Mouse (Mus musculus): ENCODE data around the gene Slc7a7.
A peak's percentile ranks its signal among the peaks of the same experiment; 100 is the strongest.

Slc7a7 gene

DNA sequence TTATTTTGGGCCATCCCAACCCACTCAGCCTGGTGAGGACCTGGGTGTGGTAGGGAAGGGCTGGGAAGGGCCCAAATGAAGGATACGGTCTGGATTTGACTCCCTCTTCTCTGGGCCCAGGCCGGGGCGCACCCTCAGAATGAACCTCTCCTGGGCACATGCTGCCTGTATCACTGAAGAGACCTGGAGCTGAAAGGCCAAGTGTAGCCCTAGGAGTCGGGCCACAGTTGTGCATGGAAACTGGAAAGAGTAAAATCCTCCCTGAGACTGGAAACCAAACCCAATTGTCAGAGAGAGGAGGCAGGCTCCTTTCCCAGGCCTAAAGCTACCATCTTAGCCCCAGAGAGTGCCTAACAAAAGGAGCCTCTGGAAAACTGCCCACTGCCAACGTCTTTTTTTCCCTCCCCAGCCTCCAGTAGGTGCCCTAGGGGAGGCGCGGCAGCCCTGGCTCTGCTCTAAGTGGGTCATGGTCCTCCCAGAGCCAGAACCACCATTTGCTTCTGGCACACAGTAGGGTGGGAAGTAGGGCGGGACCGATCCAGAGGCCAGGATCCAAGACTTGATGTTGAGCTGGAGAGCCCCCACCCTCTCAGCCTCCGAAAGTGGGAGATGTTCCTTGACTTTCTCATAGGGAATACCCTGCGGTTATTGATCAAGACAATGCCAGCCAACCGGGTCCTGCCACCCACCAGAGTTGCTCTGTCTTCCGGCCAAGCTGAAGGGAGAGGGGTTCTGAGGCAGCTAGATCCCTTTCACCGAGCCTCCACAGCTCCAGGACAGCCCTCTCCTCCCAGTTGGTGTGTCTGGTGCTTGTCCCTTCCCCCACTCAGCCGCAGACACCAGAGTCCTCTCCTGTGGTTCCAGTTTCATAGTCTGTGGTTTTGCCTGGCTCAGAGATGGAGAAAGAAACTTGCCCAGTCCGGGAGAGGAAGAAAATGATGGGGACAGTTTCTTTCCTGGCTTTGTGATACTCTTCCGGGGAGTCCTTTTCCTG is 15.6 kb upstream of the Slc7a7 start:
- no peak for DNase-seq (ENCODE audit: low spot score)

DNA sequence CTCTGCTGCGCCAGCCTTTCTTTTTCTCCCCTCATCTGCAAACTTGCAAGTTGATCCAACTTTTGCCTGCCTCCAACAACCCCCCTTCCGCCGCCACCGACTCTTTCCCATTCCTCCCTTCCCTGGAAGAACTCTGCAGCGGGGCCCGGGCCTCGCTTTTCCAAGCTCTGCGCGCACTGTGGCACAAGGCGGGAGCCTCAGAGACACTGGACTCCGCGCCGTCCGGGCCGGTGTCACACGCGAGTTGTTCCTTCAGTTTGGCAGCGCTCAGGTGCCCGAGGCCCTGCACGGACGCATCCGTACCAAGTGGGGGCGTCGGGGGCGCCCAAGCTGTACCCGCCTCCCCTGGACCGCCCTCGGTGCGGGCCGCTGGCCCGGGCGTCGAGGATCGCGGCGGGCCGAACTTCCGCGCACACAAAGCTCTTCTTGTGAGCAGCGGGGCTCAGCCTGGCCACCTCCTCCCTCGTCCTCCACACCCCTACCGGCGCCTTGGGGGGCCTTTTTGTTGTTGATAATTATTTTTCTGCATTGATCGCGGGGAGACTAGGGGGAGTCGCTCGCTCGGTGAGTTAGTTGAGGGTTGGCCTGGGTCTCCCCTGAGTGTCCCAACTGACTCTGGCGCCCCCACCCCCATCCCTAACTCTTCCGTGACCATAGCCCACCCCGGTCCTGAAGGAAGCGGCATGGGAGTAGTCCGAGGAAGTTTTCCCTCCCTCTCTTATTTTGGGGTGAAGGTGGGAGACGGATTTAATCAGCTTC is 14.7 kb upstream of the Slc7a7 start:
- no peak for DNase-seq (ENCODE audit: low spot score)

DNA sequence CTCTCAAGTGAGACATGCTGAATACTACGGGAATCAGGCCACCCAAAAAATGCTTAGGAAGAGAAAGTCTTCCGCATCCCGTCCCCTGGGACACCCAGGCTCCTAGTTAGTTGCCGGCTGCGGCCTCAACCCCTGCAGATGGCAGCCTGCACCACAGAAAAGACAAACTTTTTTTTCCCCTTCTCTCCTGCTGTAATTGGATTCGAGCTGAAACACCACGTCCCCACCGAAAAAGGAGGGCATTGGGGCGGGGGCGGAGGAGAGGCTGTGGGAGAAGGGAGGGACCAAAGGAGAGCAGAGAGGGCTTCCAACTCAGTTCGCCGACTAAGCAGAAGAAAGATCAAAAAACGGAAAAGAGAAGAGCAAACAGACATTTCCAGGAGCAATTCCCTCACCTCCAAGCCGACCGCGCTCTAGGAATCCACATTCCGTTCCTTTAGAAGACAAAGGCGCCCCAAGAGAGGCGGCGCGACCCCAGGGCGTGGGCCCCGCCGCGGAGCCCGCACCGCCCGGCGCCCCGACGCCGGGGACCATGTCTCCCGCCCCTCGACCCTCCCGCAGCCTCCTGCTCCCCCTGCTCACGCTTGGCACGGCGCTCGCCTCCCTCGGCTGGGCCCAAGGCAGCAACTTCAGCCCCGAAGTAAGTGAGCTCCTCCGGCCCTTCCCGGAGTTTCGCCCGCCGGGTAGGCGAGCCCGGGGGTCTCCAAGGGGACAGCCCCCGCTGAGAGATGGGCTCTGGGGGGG is 13.9 kb upstream of the Slc7a7 start, which contains the start of gene Mmp14:
Mmp14 (plus strand) TSS at position 279 of the 744 bp plus-strand sequence.
- peak; percentile 52 for DNase-seq (ENCODE audit: low spot score)

DNA sequence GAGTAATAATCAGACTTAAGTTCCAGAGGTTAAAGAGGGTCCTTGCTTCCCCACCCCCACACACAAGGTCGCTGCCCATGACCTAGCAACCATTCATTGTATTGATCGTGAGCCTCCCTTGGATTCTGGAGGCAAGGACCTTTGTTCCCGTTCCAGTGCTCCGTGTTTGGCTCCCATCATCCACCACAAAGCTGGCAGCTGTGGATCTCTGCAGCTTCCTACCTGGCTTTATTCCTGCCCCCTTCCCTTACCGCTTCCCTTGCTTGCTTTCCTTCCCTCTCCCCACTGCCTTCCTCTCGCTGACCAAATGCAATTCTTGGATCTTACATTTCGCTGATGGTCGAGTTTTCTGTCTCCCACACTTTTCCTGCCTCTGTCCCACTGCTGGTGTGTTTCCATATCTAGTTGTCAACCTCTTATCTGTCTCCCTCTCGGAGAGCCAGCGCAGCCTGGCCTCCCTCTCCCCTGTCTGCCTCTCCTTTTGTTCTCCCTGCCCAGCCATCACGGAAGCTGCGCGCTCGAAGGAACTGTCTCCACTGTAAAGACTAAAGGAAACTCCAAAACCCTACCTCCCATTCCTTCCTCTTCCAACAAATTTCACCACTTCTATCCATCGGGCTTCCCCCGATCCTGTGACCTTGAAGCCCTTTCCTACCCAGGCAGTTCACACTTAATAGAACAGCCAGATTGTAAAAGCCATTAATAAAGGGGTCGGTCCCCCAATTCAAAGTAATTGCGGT is 13.0 kb upstream of the Slc7a7 start:
- DNase-seq (ENCODE audit: low spot score), result no peak

DNA sequence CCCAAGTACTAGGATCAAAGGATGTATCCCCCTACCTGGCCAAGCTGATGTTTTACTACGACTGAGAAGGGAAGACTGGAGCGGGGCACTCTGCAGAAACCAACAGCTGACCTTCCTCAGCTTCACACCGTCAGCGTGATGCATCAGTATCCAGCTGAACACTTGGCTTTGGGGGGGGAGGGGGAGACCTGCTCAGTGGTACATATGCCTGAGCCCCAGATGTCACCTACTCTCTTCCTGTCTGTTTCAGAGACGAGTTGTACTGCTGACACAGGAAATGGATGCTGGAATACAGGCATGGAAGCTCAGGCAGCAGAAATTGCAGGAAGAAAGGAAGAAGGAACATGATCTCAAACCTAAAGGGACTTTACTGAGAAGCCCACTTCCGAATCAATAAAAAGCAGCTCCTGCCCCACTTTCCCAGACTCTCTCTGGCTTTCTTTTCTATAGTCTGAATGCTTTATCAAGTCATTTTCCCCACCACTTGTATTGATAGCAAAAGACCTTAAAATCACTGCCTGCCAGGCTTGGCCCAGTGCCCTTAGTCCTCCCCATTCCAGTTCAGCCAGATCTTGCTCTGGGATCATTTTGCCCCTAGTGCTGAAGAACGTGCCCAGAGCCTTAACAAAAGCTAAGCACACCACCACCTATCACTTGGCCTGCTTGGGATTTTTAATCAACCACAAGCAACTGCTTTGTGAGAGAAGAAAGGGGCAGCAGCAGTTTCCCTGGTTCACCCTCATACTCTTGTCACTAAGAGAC is 11.9 kb upstream of the Slc7a7 start:
- DNase-seq (ENCODE audit: low spot score), result no peak

DNA sequence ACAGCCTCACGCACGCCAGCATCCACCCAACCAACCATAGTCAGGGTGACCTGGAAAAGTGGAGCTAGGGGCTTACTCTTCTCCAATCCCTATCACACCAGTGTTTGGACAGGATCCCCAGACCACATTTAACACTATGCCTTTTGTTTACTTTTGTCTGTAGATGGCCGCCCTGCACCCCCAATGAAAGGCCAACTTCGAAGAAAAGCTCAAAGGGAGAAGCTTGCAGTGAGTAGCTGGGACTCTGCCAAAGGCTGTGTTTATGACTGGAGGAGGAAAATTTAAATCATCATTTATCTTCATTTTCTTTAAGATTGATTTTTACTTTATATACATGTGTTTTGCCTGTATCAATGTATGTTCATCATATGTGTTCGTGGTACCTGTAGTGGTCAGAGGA is 10.8 kb upstream of the Slc7a7 start:
- DNase-seq (ENCODE audit: low spot score), result no peak

DNA sequence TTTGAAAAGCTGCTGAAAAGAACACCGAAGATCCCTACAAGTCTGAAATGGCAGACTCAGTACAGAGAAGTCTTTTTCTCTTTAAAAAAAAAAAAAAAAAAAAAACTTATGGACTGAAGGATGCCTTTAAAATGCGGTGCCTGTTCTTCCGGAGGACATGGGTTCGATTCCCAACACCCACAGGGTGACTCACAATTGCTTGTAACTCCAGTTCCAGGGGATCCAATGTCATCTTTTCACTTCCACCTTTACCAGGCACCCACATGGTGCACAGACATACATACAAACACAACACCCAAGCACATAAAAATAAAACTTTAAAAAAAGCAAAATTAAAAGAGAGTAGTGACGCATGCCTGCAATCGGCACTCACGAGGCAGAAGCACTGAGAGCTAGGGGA is 10.1 kb upstream of the Slc7a7 start:
- DNase-seq (ENCODE audit: low spot score), result no peak

DNA sequence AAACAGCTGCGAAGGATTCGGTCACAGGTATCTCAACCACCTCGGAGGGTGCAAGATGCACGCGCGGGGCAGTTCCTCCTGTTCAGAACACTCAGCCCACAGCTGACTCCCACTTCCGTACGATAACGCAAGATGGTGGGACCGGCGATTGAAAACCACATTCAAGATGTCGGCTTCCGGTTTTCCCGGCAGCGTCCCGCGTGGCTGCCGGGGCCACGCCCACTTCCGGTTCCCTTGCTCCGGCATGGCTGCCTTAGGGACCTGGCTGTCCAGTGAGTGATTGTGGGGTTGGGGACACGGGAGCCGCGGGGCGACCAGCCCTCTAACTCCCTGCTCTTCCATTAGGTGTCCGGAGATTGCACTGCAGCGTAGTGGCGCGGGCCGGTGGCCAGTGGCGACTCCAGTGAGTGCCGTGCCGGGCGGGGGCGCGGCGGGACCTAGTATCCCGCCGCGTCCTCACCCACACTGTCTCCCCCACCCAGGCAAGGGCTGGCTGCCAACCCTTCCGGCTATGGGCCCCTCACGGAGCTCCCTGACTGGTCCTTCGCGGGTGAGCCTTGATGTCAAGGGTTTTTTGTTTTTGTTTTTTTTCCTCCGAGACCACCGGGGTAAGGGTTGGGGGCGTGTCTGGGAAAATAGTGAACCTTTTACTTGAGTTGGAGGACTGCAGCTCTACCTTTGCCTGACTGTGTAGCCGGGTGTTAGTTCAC is 9.3 kb upstream of the Slc7a7 start, which contains the start of gene Mrpl52:
Mrpl52 (plus strand) TSS at position 221 of the 710 bp plus-strand sequence.
- DNase-seq (ENCODE audit: low spot score), result peak; percentile 71

DNA sequence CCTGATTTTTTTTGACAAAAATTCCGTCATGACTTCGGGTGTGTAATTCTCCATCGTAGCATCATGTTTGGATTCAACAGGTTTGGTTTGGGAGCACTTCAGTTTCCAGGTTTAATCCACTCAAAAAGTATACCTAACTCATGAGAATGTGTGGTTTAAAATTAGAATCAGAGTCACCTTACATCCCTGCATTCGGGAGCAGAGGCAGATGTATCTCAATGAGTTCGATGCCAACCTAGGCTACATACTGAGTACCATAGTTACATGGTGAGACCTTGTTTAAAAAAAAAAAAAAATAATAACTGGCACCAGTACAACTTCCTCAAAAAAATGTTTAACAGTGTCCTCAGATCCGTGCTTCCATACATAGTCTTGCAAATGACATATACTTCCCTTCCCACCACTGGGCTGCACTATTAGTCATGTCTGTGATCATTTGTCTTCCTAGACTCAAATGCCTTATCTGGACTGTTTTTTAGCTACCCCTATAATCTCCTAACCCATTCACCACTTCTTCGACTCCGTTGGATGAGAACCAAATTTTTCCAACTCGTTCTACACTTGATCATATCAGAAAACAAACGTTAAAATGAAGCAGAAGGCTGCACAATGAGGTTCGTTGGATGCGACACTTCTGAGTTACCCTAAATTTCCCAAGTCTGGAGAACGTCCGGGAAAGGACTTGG is 8.6 kb upstream of the Slc7a7 start:
- DNase-seq (ENCODE audit: low spot score), result no peak

DNA sequence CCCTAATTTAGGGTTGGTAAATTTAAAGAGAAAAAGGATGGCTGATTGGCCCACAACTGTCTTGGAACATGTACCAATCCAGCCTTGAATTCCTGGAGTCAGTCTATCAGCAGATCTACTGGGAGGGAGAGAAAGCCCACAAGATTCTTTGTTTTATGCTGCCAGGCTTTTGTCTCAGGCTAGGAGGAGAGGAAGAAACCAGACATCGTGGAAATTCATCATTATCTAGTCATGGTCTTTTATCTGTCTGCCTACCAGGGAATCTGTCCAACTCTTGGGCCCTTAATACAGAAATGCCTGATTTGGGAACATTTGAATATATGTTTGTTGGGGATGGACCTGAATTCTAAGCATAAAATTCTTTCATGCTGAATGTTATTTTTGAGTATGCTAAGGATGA is 8.0 kb upstream of the Slc7a7 start:
- DNase-seq (ENCODE audit: low spot score), result no peak

DNA sequence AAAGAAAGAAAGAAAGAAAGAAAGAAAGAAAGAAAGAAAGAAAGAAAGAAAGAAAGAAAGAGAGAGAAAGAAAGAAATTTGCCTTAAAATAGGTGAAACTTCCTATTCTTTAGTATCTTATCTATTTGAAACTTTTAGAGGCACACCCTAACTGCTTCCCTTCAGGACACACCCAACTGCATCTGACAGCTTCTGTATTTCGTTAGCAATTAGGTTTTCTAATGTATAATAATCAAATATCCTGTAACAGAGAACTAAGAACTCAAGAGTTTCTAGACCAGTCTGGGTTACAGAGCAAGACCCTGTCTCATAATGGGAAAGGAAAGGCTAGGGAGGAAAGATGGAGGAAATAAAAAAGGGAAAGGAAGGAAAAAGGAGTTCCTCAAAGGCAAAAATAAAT is 7.1 kb upstream of the Slc7a7 start:
- DNase-seq (ENCODE audit: low spot score), result no peak

DNA sequence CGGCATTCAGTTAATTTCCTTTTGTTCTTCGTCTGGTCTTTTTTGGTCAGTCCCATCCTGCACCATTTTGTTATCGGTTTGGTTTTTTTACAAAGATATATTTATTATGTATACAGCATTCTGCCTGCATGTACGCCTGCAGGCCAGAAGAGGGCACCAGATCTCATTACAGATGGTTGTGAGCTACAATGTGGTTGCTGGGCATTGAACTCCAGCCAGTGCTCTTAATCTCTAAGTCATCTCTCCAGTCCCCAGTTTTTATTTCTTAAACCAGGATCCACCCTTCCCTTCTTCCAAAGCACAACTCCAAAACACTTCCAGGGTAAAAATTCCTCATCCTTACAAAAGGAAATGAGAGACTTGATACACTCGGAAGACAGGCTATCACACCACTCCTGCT is 5.8 kb upstream of the Slc7a7 start:
- DNase-seq (ENCODE audit: low spot score), result no peak

DNA sequence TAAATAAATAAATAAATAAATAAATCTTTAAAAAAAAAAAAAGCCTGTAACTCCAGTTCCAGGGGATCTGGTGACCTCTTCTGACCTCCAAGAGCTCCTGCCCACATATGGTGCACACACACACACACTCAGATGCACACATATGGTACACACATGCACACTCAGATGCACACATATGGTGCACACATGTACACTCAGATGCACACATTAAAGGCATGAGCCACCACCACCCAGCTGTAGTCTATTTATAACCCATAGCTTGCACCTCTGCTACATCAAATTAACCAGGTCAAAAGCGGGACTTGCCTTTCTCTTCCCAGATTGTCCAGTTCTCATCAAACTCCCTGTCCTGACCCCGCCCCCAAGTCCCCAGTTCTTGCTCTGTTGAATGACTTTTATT is 3.4 kb upstream of the Slc7a7 start:
- DNase-seq (ENCODE audit: low spot score), result no peak

DNA sequence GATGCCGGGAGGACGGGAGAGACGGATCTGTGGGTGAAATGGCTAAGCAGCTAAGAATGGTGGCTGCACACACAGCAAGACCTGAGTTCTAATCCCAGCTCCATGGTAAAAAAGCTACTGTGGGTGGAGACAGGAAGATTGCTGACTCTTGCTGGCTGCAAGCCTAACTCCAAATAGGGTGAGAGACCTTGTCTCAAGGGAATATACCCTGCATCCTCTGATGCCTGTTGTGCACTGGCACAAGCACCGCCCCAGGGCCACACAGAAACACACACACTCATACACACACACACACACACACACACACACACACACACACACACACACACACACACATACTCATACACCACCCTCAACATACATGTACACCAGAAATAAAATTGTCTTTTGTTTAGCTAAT is 750 bp downstream of the Slc7a7 start:
- DNase-seq (ENCODE audit: low spot score), result no peak

DNA sequence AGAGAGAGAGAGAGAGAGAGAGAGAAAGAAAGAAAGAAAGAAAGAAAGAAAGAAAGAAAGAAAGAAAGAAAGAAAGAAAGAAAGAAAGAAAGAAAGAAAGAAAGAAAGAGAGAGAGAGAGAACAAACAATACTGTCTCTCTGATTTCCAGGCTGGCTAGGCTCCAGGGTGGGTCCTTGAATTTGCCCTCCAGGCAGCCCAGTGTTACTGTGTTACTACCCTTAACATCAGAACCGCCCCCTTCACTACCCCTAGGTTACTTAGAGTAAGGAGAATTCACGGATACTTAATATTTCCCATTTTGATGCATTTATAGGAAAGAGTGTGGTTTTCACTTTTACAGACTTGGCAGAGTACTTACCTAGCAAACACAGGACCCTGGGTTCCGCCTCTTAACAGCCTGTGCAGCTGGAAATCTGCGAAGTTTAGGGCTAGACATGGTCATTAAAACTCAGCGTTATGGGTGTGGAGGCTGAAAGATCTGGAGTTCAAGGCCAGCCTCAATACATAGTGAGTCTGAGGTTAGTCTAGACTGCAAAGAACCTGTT is 1.3 kb downstream of the Slc7a7 start:
- DNase-seq (ENCODE audit: low spot score), result no peak

DNA sequence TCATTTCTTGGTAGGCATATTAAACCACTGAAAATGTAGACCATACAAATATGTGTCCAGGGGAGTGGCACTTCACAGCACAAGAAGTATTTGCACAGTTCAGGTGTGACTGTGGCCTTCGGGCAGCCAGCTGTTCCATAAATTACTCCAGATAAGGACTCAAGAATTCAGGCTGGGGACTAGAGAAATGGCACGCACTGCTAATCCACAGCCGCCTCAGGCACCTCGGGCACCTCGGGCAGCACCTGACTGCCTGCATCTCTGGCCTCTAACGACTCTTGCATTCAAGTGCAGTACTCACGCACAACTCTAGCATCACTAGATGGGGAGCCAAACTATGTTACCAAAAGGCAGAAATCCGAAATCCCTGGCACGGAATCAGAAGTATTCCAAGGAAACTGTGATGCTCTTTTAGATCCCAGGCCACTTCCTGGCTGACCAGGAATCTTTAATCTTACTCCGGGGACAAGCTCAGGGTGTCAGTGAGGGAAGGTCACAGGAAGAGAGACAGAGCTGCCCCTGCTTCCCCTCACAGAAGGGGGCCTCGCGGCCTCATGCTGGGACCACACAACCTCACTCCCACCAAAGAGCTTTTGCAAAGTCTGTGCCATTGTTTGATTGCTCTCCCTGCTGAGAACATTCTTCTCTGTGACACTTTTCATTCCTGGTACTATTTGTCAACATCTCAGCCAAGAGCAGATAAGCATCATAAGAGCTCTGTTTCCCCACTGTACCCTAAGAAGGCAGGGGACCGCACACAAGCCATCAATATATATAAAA is 2.1 kb downstream of the Slc7a7 start:
- DNase-seq (ENCODE audit: low spot score), result no peak

DNA sequence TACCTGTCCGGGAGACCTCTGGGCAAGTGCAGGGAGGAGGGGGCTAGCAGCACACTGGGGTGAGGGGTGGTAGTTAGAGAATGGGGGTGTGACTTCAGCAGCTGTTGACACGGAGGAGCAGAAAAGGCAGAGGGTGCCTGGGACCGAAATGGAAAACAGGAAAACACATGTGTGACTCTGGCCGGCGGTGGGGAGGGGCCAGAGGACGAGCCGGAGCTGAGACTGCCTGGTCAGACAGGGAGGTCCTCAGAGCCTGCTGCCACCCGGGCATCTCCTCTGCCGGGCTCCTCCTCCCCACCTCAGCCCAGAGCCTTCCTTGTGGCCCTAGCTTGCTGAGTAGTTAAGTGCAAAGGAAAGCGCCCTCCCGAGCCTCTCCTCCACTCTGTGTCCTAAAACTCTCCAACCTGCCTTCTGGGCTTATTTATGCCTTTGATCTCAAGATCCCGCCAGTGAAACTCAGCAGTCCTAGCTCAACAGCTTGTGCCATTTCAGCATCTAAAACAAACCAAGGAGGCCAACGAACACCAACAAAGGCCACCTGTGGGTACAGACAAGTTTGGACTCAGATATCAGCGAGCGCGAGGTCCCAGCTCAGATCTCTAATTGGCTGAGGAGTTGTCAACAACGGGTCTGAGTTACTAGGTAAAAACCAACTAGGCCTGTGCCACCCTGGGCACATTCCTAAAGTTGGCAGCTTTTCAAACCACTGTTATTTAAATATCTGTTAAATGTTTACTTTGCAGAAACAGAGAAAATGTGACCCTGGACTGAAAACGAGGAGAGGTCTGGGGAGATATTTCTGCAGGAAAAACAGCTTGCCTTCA is 3.5 kb downstream of the Slc7a7 start:
- no peak for DNase-seq (ENCODE audit: low spot score)

Measured in urinary bladder, postnatal 10 days (tissue).